27 mouse cellular contexts compared by ENCODE assay signal in the genomic region with DNA sequence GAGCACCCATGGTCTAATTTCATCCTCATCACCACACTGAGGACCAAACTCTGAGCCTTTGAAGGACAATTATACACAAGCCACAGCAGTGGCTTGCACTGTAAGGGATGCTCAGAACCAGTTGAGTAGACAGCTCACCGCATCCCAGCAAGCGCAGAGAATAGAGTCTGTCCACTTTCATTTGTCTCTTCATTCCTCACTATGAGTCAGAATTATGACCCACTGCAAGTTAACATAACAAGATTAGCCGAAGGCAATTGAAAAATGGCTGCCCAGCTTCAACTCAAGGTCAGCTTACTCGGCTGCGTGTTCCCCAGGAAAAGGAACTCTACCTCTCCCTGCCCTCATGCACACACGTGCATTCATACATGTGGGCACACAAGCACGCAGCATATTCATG. TPM values are rescaled to one million over a fixed set of nuclear protein-coding genes. Genes with fewer than 3 reads are reported as not detected.
DNase-seq lines count a peak whose midpoint lies in the region; ATAC-seq lines count a peak whose summit lies in the region.
"Had no signal": no experiment of that assay in that cellular context is flagged by ENCODE, and none has a peak within 500 bp of the region (broad histone marks: within the 10 kb centered on the region; RNA-seq: fewer than 3 reads in every experiment).

No protein-coding gene starts in this region.

- H3K4me2 ChIP-seq in hindbrain, embryonic 16.5 days (ENCODE audit: low read length): no peak overlapping the region
- H3K4me2 ChIP-seq in hindbrain, embryonic 13.5 days: no peak overlapping the region
- H3K4me2 ChIP-seq: embryonic facial prominence, embryonic 13.5 days; forebrain, embryonic 12.5 days; forebrain, embryonic 15.5 days; hindbrain, embryonic 14.5 days had no signal

- WGBS in hindbrain, embryonic 16.5 days: 80% methylated on average over 7 of the region's 7 CpGs
- 84% methylated on average over 7 of the region's 7 CpGs for WGBS in hindbrain, embryonic 13.5 days

- H3K27me3 ChIP-seq in hindbrain, embryonic 16.5 days (replicated peaks; ENCODE audit: control insufficient read depth, insufficient read depth, low read length): no peaks in the 10 kb centered on the region
- 0 out of 2 replicates have a peak, but pooled peaks cover 3% of the 10 kb centered on the region for H3K27me3 ChIP-seq in hindbrain, embryonic 13.5 days
- H3K27me3 ChIP-seq: embryonic facial prominence, embryonic 13.5 days; forebrain, embryonic 12.5 days; forebrain, embryonic 15.5 days; heart, embryonic 13.5 days had no signal

- H3K36me3 ChIP-seq in hindbrain, embryonic 16.5 days (ENCODE audit: control insufficient read depth, insufficient read depth, low read length): no peaks in the 10 kb centered on the region
- no peaks in the 10 kb centered on the region for H3K36me3 ChIP-seq in hindbrain, embryonic 13.5 days
- H3K36me3 ChIP-seq: embryonic facial prominence, embryonic 10.5 days; embryonic facial prominence, embryonic 13.5 days; forebrain, embryonic 12.5 days; forebrain, embryonic 15.5 days; heart, embryonic 10.5 days; heart, embryonic 13.5 days; hindbrain, embryonic 10.5 days had no signal

- H3K4me1 ChIP-seq in hindbrain, embryonic 16.5 days (ENCODE audit: control insufficient read depth, insufficient read depth, low read depth, low read length): no peaks in the 10 kb centered on the region; the same call in 1 of the 2 replicates
- peaks cover 19% of the 10 kb centered on the region for H3K4me1 ChIP-seq in hindbrain, embryonic 13.5 days (replicated peaks)

- H3K4me3 ChIP-seq in hindbrain, embryonic 16.5 days (ENCODE audit: low read length): no peak overlapping the region
- H3K4me3 ChIP-seq in hindbrain, embryonic 13.5 days: no peak overlapping the region
- H3K4me3 ChIP-seq: embryonic facial prominence, embryonic 10.5 days; embryonic facial prominence, embryonic 13.5 days; erythroblast, embryonic 14.5 days; forebrain, embryonic 12.5 days; forebrain, embryonic 15.5 days; heart, adult 2 months; heart, embryonic 10.5 days; heart, embryonic 13.5 days; hindbrain, embryonic 10.5 days had no signal

- no peaks in the 10 kb centered on the region for H3K9me3 ChIP-seq in hindbrain, embryonic 16.5 days (ENCODE audit: control insufficient read depth, low read length)
- no peaks in the 10 kb centered on the region for H3K9me3 ChIP-seq in hindbrain, embryonic 13.5 days
- H3K9me3 ChIP-seq: embryonic facial prominence, embryonic 10.5 days; embryonic facial prominence, embryonic 13.5 days; forebrain, embryonic 12.5 days; forebrain, embryonic 15.5 days; heart, embryonic 10.5 days; heart, embryonic 13.5 days; hindbrain, embryonic 10.5 days had no signal

- H3K27ac ChIP-seq in hindbrain, embryonic 16.5 days (ENCODE audit: low read depth, low read length): no peak overlapping the region
- H3K27ac ChIP-seq in hindbrain, embryonic 13.5 days: no peak overlapping the region
- H3K27ac ChIP-seq: embryonic facial prominence, embryonic 10.5 days; embryonic facial prominence, embryonic 13.5 days; forebrain, embryonic 12.5 days; forebrain, embryonic 15.5 days; heart, adult 2 months; heart, embryonic 10.5 days; hindbrain, embryonic 10.5 days had no signal

- peak; percentile 6 for DNase-seq in adrenal gland, postnatal 10 days
- DNase-seq in adrenal gland, postnatal 25 days: no peak
- DNase-seq in MN1 (ENCODE audit: low spot score): peak; percentile 51
- peak; percentile 71 for DNase-seq in NIH3T3 (ENCODE audit: low read depth)
- DNase-seq in layer of hippocampus, postnatal 25 days (ENCODE audit: extremely low spot score in 1 of 2, low spot score in 1 of 2): no peak
- DNase-seq: cerebellum, adult 11-12 months; cerebellum, adult 8-10 months; cerebellum, postnatal 10 days; cerebellum, postnatal 36 days; embryo, embryonic 11 days; gastrocnemius, postnatal 25 days; heart, adult 2 months; heart, postnatal 36 days; kidney, adult 2 months had no signal

- 0 out of 2 replicates have a peak, but pooled peaks have one; percentile 45 for ATAC-seq in hindbrain, embryonic 16.5 days
- ATAC-seq in hindbrain, embryonic 13.5 days (ENCODE audit: low FRiP score): no peak
- ATAC-seq in monocyte, adult 5-6 weeks (replicated peaks; ENCODE audit: insufficient number of reproducible peaks, low FRiP score, low TSS enrichment, poor library complexity, severe bottlenecking): no peak
- ATAC-seq: forebrain, embryonic 15.5 days; intestine, postnatal 0 days had no signal

- no peak overlapping the region for H3K9ac ChIP-seq in hindbrain, embryonic 16.5 days (ENCODE audit: low read depth, low read length)
- no peak overlapping the region for H3K9ac ChIP-seq in hindbrain, embryonic 13.5 days
- H3K9ac ChIP-seq: embryonic facial prominence, embryonic 13.5 days; forebrain, embryonic 12.5 days; forebrain, embryonic 15.5 days; heart, embryonic 13.5 days; hindbrain, embryonic 14.5 days had no signal

RNA-seq across cellular contexts. Expression of a gene that starts 13.3 kb away (rescaled TPM):
- total RNA-seq in adrenal gland, postnatal 10 days (2021): under 1 TPM; 0.12 to 0.27 TPM
- 0.18 TPM in 1 of 2 replicates, not detected in the other for total RNA-seq in adrenal gland, postnatal 25 days (2021)
- 0.06 and 0.08 TPM in 2 replicates for polyA plus RNA-seq in hindbrain, embryonic 16.5 days (2015; fragmentation: Nextera tagmentation; extraction: Ambion mirVana)
- polyA plus RNA-seq in hindbrain, embryonic 13.5 days (2015; fragmentation: Nextera tagmentation; extraction: Ambion mirVana): 0.12 TPM in 1 of 2 replicates, not detected in the other
- 0.75 to 1.5 TPM (median 1.1 TPM) in 3 replicates for total RNA-seq in monocyte, adult 5-6 weeks (2017)
- under 1 TPM; 0.28 to 0.37 TPM for total RNA-seq in layer of hippocampus, postnatal 25 days (2021)
- polyA plus RNA-seq: embryonic facial prominence, embryonic 10.5 days; erythroblast, embryonic 14.5 days; hindbrain, embryonic 10.5 days had no signal

RNA-seq across cellular contexts. Expression of a gene that starts 46.6 kb away (rescaled TPM):
- 10 to 100 TPM in 1 of 2 experiments, 1 to 10 TPM in 1; 8.0 to 11.9 TPM for total RNA-seq in adrenal gland, postnatal 10 days (2021)
- 13.2 and 14.4 TPM in 2 replicates for total RNA-seq in adrenal gland, postnatal 25 days (2021)
- 3.6 and 4.8 TPM in 2 replicates for polyA plus RNA-seq in hindbrain, embryonic 16.5 days (2015; fragmentation: Nextera tagmentation; extraction: Ambion mirVana)
- polyA plus RNA-seq in hindbrain, embryonic 13.5 days (2015; fragmentation: Nextera tagmentation; extraction: Ambion mirVana): 6.3 and 6.5 TPM in 2 replicates
- total RNA-seq in monocyte, adult 5-6 weeks (2017): 7.4 to 18.3 TPM (median 8.6 TPM) in 3 replicates
- total RNA-seq in layer of hippocampus, postnatal 25 days (2021): 1 to 10 TPM; 1.4 to 2.3 TPM

Comparison
In these comparisons a context has a peak if more than half of its experiments do, and no peak if none do; other contexts are left out.
1. DNase-seq: peak in adrenal gland, postnatal 10 days (single experiment), MN1 (single experiment) and NIH3T3 (single experiment); none in adrenal gland, postnatal 25 days (single experiment) and layer of hippocampus, postnatal 25 days (0 of 2).